Mouse (Mus musculus) G1E (cell line): ENCODE results near the gene Thap8.

ENCODE experiments used
- CTCF ChIP-seq: IDR thresholded peaks from 2 replicates; pipeline ENCODE4 v1.5.1; 2012; ENCODE audit warnings: low read depth, low read length, inconsistent platforms, mixed read lengths
- GATA1 ChIP-seq: IDR thresholded peaks from 2 replicates; pipeline ENCODE4 v1.6.1; 2012; ENCODE audit warnings: borderline replicate concordance, low read length, inconsistent platforms, mixed read lengths
- POLR2AphosphoS5 ChIP-seq: IDR thresholded peaks from 2 replicates; pipeline ENCODE4 v1.6.1; 2012; ENCODE audit warnings: low read depth, low read length, inconsistent platforms; ENCODE audit not compliant: insufficient replicate concordance

DNA sequence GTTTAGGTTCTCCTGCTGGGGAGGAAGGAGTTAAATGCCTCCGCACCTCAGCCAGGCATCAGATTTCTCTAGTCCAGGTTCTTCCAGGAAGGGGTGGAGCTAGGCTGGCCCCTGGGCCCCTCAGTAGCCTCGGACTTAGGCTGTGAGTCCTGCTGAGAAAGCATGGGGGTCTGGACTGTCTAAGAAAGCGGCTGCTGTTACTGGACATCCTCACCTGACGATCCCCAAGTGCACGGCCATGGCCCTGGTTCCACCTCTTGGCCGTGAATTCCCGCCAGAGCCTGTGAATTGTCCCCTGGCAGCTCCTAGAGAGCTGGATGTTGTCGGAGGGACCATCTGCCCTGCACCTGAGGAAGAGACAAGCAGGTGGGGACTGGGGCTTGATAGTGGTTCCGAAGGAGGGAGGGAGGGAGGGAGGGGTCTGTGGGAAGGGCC, 34.8 kb downstream of the Thap8 start, which contains the start of gene Syne4:
- TF ChIP-seq CTCF (no peak), GATA1 (no peak), POLR2AphosphoS5 (no peak)
